Mouse (Mus musculus) cerebellum, adult 2 months (tissue): Measurements from ENCODE around the gene Ankdd1a. TPM values are rescaled to one million over a fixed set of nuclear protein-coding genes. Genes with fewer than 3 reads are reported as not detected.

Experiments used
- DNase-seq, 2 experiments: peaks; one replicate each; pipeline ENCODE4 v3.0.0; 2021
- H3K27ac ChIP-seq: fragments of 200-500 bp; 2 replicates; pipeline ENCODE4 v1.5.1; 2012; ENCODE audit warnings: low read length, control low read depth, inconsistent platforms; ENCODE audit not compliant: insufficient read depth
- H3K27me3 ChIP-seq: fragments of 200-500 bp; 2 replicates; pipeline ENCODE4 v1.6.1; 2012; ENCODE audit warnings: inconsistent platforms, mild to moderate bottlenecking, low read length, moderate library complexity; ENCODE audit not compliant: control insufficient read depth, insufficient read depth
- H3K4me1 ChIP-seq: fragments of 200-500 bp; 2 replicates; pipeline ENCODE4 v1.6.1; 2011; ENCODE audit warnings: low read length; ENCODE audit not compliant: control insufficient read depth, insufficient read depth
- H3K4me3 ChIP-seq: fragments of 200-500 bp; replicated peaks from 2 replicates; pipeline ENCODE3; 2011; ENCODE audit warnings: mild to moderate bottlenecking, low read depth, low read length, control low read depth; ENCODE audit not compliant: insufficient read depth
- CTCF ChIP-seq: fragments of 200-500 bp; IDR thresholded peaks from 2 replicates; pipeline ENCODE4 v1.5.1; 2011; ENCODE audit warnings: low read depth, mild to moderate bottlenecking, control low read depth, low read length, moderate library complexity, borderline replicate concordance; ENCODE audit not compliant: insufficient read depth
- POLR2A ChIP-seq: fragments of 200-500 bp; IDR thresholded peaks from 2 replicates; pipeline ENCODE4 v1.6.1; 2011; ENCODE audit warnings: low read length, control low read depth, borderline replicate concordance; ENCODE audit not compliant: insufficient read depth
- WGBS: fragments of 180-500 bp; shearing (Covaris S2); methylation state at CpG from one replicate; pipeline ENCODE4 v1.1.7; 2018; 5-methylcytosine and 5-hydroxymethylcytosine counted together
- polyA plus RNA-seq: library from polyadenylated mRNA; depleted of rRNA; stranded (reverse); fragments of >200 nt; gene quantifications from 2 replicates; pipeline ENCODE4 v1.2.3, GENCODE M21; 2012

The Ankdd1a gene
- polyA plus RNA-seq, 1 experiment = 1.1 TPM

DNA sequence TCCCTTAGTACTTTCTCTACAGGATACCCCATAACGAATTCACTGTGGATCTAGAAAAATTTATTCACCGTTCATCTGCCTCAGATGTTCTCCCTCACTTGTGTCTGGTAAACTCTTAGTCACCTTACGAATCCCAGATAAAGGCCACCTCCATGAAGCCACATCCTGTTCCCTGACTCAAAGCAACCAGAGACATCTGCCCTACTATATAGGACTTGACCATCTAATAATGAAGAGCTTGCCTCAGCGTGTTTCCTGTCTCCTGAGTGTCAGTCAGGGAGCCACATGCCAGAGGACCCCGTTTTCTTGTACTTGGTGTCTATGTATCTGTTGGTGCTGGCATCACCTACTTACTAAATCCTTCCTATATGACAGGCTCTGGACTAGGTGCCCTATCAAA lies 29.6 kb upstream of the Ankdd1a start:
- Histone ChIP-seq H3K4me3 (no peak overlapping the region), H3K27me3 (no peaks in the 10 kb centered on the region), H3K4me1 (peaks cover 4% of the 10 kb centered on the region), H3K27ac (no peak overlapping the region)
- 61% methylated on average over 5 of the region's 5 CpGs for WGBS
- no peak for DNase-seq
- TF ChIP-seq POLR2A (no peak), CTCF (no peak)

DNA sequence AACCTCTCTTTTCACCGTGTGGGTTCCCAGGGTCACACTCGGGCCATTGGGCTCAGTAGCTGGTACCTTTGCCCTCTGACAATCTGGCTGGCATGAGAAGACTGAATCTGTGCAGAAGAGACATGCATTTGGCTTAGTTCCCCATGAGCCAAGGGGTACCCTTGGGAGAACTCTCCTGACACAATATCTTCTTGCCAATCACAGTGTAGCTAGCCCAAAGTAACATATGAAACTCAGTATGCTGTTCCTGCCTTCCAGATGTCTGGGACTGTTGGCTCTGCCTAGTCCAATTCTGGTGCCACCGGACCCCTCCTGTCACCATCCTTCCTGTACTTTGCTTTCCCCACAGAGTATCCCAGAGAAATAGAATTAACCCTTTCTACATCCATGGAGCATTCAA lies 29.1 kb upstream of the Ankdd1a start:
- DNase-seq = no peak
- 37% methylated on average over 3 of the region's 3 CpGs for WGBS
- H3K4me1 ChIP-seq = peaks cover 4% of the 10 kb centered on the region
- H3K27ac ChIP-seq = no peak overlapping the region
- TF ChIP-seq CTCF = no peak
- no peak for TF ChIP-seq POLR2A
- no peak overlapping the region for H3K4me3 ChIP-seq
- no peaks in the 10 kb centered on the region for H3K27me3 ChIP-seq

DNA sequence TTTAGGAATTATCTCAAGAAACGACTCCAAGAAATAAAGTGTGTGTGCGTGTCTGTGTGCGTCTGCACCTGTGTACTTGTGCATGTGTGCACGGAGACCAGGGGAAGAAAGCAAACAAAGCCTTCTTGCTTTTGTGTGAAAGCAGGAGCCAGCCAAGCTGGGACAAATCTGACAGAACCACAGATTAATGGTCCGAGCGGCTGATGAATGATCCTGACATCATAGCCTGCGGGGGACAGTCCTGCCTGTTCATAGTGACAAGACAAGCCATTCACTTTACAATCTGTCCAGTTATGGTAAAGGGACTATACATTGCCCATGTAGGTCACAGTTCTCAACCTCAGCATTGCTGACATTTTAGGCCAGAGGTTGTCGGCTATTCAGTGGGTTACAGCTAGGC lies 28.3 kb upstream of the Ankdd1a start:
- DNase-seq = no peak
- no peak overlapping the region for H3K4me3 ChIP-seq
- no peaks in the 10 kb centered on the region for H3K27me3 ChIP-seq
- peaks cover 4% of the 10 kb centered on the region for H3K4me1 ChIP-seq
- TF ChIP-seq CTCF (no peak), POLR2A (no peak)
- H3K27ac ChIP-seq = no peak overlapping the region
- 70% methylated on average over 8 of the region's 8 CpGs for WGBS

DNA sequence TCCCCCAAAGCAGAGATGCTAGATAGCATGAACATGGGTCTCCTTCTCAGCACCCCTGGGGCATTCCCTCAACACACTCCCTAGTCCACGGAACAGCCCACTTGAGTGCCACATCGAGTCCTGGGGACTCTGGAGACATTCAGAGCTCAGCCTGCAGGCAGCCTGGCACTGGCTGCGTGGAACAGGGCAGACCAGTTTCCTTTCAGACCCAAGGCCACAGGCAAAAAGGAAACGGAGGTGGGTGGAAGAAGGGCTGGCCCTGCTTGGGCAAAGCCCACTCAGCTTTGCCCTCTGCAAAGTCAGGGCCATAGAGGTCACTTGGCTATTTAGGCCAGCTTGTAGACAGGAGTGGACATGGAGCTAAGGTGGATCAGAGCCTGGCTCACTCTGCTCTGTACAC lies 27.9 kb upstream of the Ankdd1a start:
- no peak for DNase-seq
- Histone ChIP-seq H3K27me3 (no peaks in the 10 kb centered on the region), H3K4me1 (peaks cover 4% of the 10 kb centered on the region), H3K27ac (no peak overlapping the region), H3K4me3 (no peak overlapping the region)
- 48% methylated on average over 4 of the region's 4 CpGs for WGBS
- TF ChIP-seq POLR2A (no peak), CTCF (no peak)

DNA sequence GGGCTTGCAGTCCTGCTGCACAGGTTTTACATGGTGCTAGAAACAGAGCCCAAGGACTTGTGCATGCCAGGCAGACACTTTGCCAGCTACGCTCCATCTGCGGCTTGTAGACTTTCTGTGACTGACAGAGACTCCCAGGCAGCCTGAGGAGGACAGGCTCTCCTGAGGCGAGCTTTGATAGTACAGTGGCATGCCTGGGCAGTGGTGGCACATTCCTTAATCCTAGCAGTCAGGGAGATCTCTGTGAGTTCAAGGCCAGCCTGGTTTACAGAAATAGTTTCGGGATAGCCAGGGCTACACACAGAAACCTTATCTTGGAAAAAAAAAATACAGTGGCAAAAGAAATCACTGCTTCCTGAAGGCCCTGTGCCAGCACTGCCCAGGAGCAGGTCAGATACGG lies 27.1 kb upstream of the Ankdd1a start:
- WGBS = 85% methylated on average over 5 of the region's 5 CpGs
- no peaks in the 10 kb centered on the region for H3K27me3 ChIP-seq

DNA sequence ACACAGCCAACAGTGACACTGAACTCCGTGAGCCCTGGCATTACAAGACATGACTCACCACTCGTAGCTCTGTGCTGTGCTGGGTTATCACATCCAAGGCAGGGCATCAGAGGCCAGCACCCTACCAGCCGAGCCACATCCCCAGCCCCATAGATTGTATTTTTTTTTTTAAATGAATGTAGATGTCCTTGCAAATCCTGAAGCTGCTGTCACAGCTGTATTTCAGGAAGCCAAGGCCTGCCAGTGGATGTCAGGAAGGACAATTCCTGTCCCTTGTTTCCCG lies 26.4 kb upstream of the Ankdd1a start:
- H3K27me3 ChIP-seq = no peaks in the 10 kb centered on the region
- 36% methylated on average over 4 of the region's 4 CpGs for WGBS
- no peak overlapping the region for H3K27ac ChIP-seq
- no peak overlapping the region for H3K4me3 ChIP-seq
- TF ChIP-seq POLR2A (no peak), CTCF (no peak)
- no peak for DNase-seq
- H3K4me1 ChIP-seq = peaks cover 8% of the 10 kb centered on the region

More for the DNA sequence above, 27.1 kb upstream of the Ankdd1a start:
- Histone ChIP-seq H3K4me3 (no peak overlapping the region), H3K4me1 (peaks cover 4% of the 10 kb centered on the region), H3K27ac (no peak overlapping the region)
- no peak for DNase-seq
- TF ChIP-seq POLR2A = no peak
- no peak for TF ChIP-seq CTCF

DNA sequence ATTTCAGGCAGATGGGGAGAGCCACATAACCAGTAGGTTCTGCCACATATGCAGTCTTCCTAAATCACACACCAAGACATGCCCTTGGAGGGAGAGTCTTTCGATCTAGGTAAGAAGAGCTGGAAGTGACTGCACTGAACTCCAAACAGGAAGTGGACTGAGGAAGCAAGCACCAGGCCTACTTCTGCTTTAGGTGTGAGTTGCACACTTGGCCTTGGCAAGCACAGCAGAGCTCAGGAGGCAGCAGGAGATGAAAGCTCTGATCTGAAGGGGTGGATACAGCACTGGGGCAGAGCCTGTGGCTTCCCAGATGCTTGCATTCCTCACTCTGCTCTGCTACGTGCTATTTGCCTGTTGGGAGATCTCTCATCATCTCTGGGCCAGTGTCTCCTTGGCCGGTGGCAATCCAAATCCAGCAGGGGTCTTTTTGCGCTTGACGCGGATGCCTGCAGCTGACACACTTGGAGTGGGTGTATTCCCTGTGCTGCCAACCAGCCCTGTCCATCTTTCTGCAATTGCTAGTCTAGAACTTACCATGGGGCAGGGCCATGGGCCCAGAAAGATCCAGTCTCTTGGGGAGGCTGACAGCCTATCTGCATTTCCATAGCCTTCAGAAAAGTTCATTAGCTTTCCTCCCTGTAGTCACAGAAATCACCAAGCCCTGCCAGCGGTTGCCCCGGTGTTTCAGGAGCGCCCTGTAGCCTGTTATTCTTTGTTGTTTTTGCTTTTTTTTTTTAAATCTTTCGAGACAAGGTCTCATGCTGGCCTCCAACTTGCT lies 25.8 kb upstream of the Ankdd1a start:
- Histone ChIP-seq H3K4me3 (no peak overlapping the region), H3K27me3 (no peaks in the 10 kb centered on the region), H3K4me1 (peaks cover 8% of the 10 kb centered on the region), H3K27ac (no peak overlapping the region)
- DNase-seq = no peak
- WGBS = 54% methylated on average over 10 of the region's 10 CpGs
- TF ChIP-seq POLR2A (no peak), CTCF (no peak)

DNA sequence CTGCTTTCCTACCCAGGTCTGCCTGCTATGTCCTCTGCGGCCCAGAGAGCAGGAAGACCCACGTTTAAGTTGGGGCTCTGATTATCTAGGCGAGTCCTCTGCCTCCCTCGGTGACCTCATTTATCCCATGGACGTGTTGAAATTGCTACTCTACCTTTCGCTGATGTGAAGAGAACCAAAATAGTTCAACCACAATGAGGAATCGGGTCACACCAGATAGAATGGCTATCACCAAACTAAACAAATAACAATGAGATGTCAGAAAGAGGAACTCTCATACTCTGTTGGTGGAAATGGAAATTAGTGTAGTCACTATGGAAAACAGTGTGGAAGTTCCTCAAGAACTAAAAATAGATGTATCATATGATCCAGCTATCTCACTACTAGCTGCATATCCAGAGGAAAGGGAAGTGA lies 22.1 kb upstream of the Ankdd1a start:
- H3K27ac ChIP-seq = no peak overlapping the region
- H3K27me3 ChIP-seq = no peaks in the 10 kb centered on the region
- TF ChIP-seq POLR2A = no peak
- no peak for TF ChIP-seq CTCF
- WGBS = 78% methylated on average over 7 of the region's 7 CpGs
- peaks cover 5% of the 10 kb centered on the region; the same call in 1 of the 2 replicates for H3K4me1 ChIP-seq
- no peak overlapping the region for H3K4me3 ChIP-seq
- no peak for DNase-seq
